Mouse (Mus musculus): ENCODE measurements around the gene Cnih3. TPM values are rescaled to one million over a fixed set of nuclear protein-coding genes. Genes with fewer than 3 reads are reported as not detected.

Cnih3 gene
- not detected for total RNA-seq (2018; cell fraction: chromatin; rRNA removed)
- total RNA-seq (2018; cell fraction: cytosol; rRNA removed): not detected
- total RNA-seq (2018; cell fraction: nucleus; rRNA removed): not detected
- not detected in 3 replicates for polyA plus RNA-seq (2018)

- Histone ChIP-seq H3K27ac (no peak within 1 kb of the TSS), H3K79me2 (ENCODE audit: inconsistent target) (no peaks in the 10 kb centered on the region), H3K4me3 (ENCODE audit: inconsistent target) (no peak within 1 kb of the TSS), H3K36me3 (ENCODE audit: inconsistent target) (no peaks in the 10 kb centered on the region)
- whole genome bisulfite sequencing (ENCODE audit: missing documents): 3% methylated on average over 76 of the region's 78 CpGs
Observed at GRCm38 (mm10) chr1:181352367-181353199, at the start of gene Cnih3. TSS of gene Cnih3 (plus strand) at chr1:181352628.

- Histone ChIP-seq H3K4me3 (ENCODE audit: inconsistent target) (no peak overlapping the region), H3K27ac (no peak overlapping the region), H3K79me2 (ENCODE audit: inconsistent target) (no peaks in the 10 kb centered on the region), H3K36me3 (ENCODE audit: inconsistent target) (no peaks in the 10 kb centered on the region)
- WGBS (ENCODE audit: missing documents): 95% methylated on average over 3 of the region's 3 CpGs
Observed at GRCm38 (mm10) chr1:181307981-181308380, 44.4 kb upstream of the Cnih3 start.

- Histone ChIP-seq H3K4me3 (ENCODE audit: inconsistent target) (no peak overlapping the region), H3K27ac (no peak overlapping the region), H3K79me2 (ENCODE audit: inconsistent target) (no peaks in the 10 kb centered on the region), H3K36me3 (ENCODE audit: inconsistent target) (no peaks in the 10 kb centered on the region)
- 67% methylated on average over 5 of the region's 5 CpGs for WGBS (ENCODE audit: missing documents)
Observed at GRCm38 (mm10) chr1:181310712-181311111, 41.7 kb upstream of the Cnih3 start.

GRCm38 (mm10) chr1:181312115-181313045, 40.0 kb upstream of the Cnih3 start:
- Histone ChIP-seq H3K27ac (no peak overlapping the region), H3K79me2 (ENCODE audit: inconsistent target) (no peaks in the 10 kb centered on the region), H3K36me3 (ENCODE audit: inconsistent target) (no peaks in the 10 kb centered on the region), H3K4me3 (ENCODE audit: inconsistent target) (no peak overlapping the region)
- 55% methylated on average over 15 of the region's 15 CpGs for WGBS (ENCODE audit: missing documents)

- WGBS (ENCODE audit: missing documents): 98% methylated on average over 8 of the region's 8 CpGs
Observed at GRCm38 (mm10) chr1:181313046-181313415, 39.4 kb upstream of the Cnih3 start.

GRCm38 (mm10) chr1:181314301-181314700, 38.1 kb upstream of the Cnih3 start:
- Histone ChIP-seq H3K36me3 (ENCODE audit: inconsistent target) (no peaks in the 10 kb centered on the region), H3K4me3 (ENCODE audit: inconsistent target) (no peak overlapping the region), H3K79me2 (ENCODE audit: inconsistent target) (no peaks in the 10 kb centered on the region), H3K27ac (no peak overlapping the region)
- WGBS (ENCODE audit: missing documents): 94% methylated on average over 10 of the region's 10 CpGs

More at GRCm38 (mm10) chr1:181313046-181313415, 39.4 kb upstream of the Cnih3 start:
- no peak overlapping the region for H3K4me3 ChIP-seq (ENCODE audit: inconsistent target)
- no peaks in the 10 kb centered on the region for H3K79me2 ChIP-seq (ENCODE audit: inconsistent target)
- H3K36me3 ChIP-seq (ENCODE audit: inconsistent target): no peaks in the 10 kb centered on the region
- no peak overlapping the region for H3K27ac ChIP-seq

- no peak overlapping the region for H3K27ac ChIP-seq
- H3K36me3 ChIP-seq (ENCODE audit: inconsistent target): no peaks in the 10 kb centered on the region
- no peak overlapping the region for H3K4me3 ChIP-seq (ENCODE audit: inconsistent target)
- 100% methylated on average over 3 of the region's 3 CpGs for WGBS (ENCODE audit: missing documents)
- no peaks in the 10 kb centered on the region for H3K79me2 ChIP-seq (ENCODE audit: inconsistent target)
Observed at GRCm38 (mm10) chr1:181315350-181315749, 37.1 kb upstream of the Cnih3 start.

GRCm38 (mm10) chr1:181316571-181316970, 35.9 kb upstream of the Cnih3 start:
- Histone ChIP-seq H3K79me2 (ENCODE audit: inconsistent target) (no peaks in the 10 kb centered on the region), H3K36me3 (ENCODE audit: inconsistent target) (no peaks in the 10 kb centered on the region), H3K27ac (no peak overlapping the region), H3K4me3 (ENCODE audit: inconsistent target) (no peak overlapping the region)
- WGBS (ENCODE audit: missing documents): 55% methylated on average over 5 of the region's 5 CpGs

GRCm38 (mm10) chr1:181319466-181319865, 33.0 kb upstream of the Cnih3 start:
- Histone ChIP-seq H3K36me3 (ENCODE audit: inconsistent target) (no peaks in the 10 kb centered on the region), H3K27ac (no peak overlapping the region), H3K4me3 (ENCODE audit: inconsistent target) (no peak overlapping the region), H3K79me2 (ENCODE audit: inconsistent target) (no peaks in the 10 kb centered on the region)
- 97% methylated on average over 6 of the region's 6 CpGs for WGBS (ENCODE audit: missing documents)

- H3K4me3 ChIP-seq (ENCODE audit: inconsistent target): no peak overlapping the region
- H3K36me3 ChIP-seq (ENCODE audit: inconsistent target): no peaks in the 10 kb centered on the region
- H3K27ac ChIP-seq: no peak overlapping the region
- no peaks in the 10 kb centered on the region for H3K79me2 ChIP-seq (ENCODE audit: inconsistent target)
- WGBS (ENCODE audit: missing documents): 95% methylated on average over 5 of the region's 5 CpGs
Observed at GRCm38 (mm10) chr1:181321149-181321548, 31.3 kb upstream of the Cnih3 start.

GRCm38 (mm10) chr1:181323134-181323533, 29.3 kb upstream of the Cnih3 start:
- H3K79me2 ChIP-seq (ENCODE audit: inconsistent target): no peaks in the 10 kb centered on the region
- H3K36me3 ChIP-seq (ENCODE audit: inconsistent target): no peaks in the 10 kb centered on the region
- no peak overlapping the region for H3K4me3 ChIP-seq (ENCODE audit: inconsistent target)
- WGBS (ENCODE audit: missing documents): 96% methylated on average over 3 of the region's 3 CpGs
- H3K27ac ChIP-seq: no peak overlapping the region

GRCm38 (mm10) chr1:181327137-181327536, 25.3 kb upstream of the Cnih3 start:
- 60% methylated on average over 5 of the region's 5 CpGs for WGBS (ENCODE audit: missing documents)
- Histone ChIP-seq H3K36me3 (ENCODE audit: inconsistent target) (no peaks in the 10 kb centered on the region), H3K27ac (no peak overlapping the region), H3K79me2 (ENCODE audit: inconsistent target) (no peaks in the 10 kb centered on the region), H3K4me3 (ENCODE audit: inconsistent target) (no peak overlapping the region)

GRCm38 (mm10) chr1:181327636-181328420, 24.6 kb upstream of the Cnih3 start:
- Histone ChIP-seq H3K27ac (no peak overlapping the region), H3K4me3 (ENCODE audit: inconsistent target) (no peak overlapping the region), H3K79me2 (ENCODE audit: inconsistent target) (no peaks in the 10 kb centered on the region), H3K36me3 (ENCODE audit: inconsistent target) (no peaks in the 10 kb centered on the region)
- 82% methylated on average over 10 of the region's 10 CpGs for WGBS (ENCODE audit: missing documents)

- no peak overlapping the region for H3K4me3 ChIP-seq (ENCODE audit: inconsistent target)
- 94% methylated on average over 3 of the region's 3 CpGs for whole genome bisulfite sequencing (ENCODE audit: missing documents)
- H3K36me3 ChIP-seq (ENCODE audit: inconsistent target): no peaks in the 10 kb centered on the region
- H3K79me2 ChIP-seq (ENCODE audit: inconsistent target): no peaks in the 10 kb centered on the region
- no peak overlapping the region for H3K27ac ChIP-seq
Observed at GRCm38 (mm10) chr1:181329110-181329509, 23.3 kb upstream of the Cnih3 start.
